Mouse (Mus musculus): Measurements from ENCODE around the gene Hs3st5. TPM values are rescaled to one million over a fixed set of nuclear protein-coding genes. Genes with fewer than 3 reads are reported as not detected.

Hs3st5 gene
- polyA plus RNA-seq, 1 experiment, result not detected

DNA sequence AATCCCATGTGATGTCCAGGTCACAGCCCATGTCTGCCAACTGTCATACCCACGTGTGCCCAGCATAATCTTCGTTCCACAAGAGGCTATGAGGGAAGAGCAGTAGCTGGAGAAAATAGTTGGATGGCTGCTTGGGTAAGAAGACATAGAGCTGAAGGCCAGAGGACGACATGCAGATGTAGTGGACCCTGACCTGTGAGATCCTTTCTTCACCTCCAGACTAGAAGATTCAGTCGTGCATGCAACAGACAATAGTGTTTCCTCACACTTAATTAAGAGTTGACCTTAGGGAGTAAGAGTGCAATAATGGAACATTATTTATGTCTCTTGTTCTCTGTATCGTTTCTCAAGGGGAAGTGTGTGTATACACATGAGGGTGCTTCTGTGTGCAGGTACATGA, 300.4 kb downstream of the Hs3st5 start:
- no peaks in the 10 kb centered on the region for H3K4me1 ChIP-seq (ENCODE audit: control insufficient read depth, insufficient read depth, low read length)
- WGBS, result 74% methylated on average over 5 of the region's 5 CpGs
- no peak overlapping the region for H3K27ac ChIP-seq (ENCODE audit: insufficient read depth, low read depth, low read length)
- H3K4me3 ChIP-seq (ENCODE audit: insufficient read depth, low read depth, low read length), result no peak overlapping the region
- no peak for TF ChIP-seq CTCF (IDR thresholded peaks at IDR 0.05; ENCODE audit: insufficient read depth, low read depth, low read length)
- no peak for TF ChIP-seq POLR2A (IDR thresholded peaks at IDR 0.05; ENCODE audit: insufficient read depth, low read depth, low read length)

DNA sequence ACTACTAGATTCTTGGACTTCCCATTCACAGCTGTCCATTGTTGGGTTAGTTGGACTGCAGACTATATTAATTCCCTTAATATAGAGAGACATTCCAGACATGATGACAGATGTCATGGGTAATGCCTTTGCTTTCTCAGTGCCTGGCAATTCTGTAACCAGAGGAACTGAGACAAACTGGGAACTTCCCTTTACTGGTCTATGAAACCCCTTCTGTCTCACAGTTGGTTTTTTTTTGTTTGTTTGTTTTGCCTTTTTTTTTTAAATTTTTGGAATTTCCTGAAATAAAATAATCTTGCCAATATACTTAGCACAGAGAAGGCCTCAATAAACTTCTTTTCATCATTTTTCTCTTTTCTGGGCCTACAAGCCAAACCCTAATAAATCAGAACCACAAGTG, 312.3 kb downstream of the Hs3st5 start:
- TF ChIP-seq CTCF (IDR thresholded peaks at IDR 0.05; ENCODE audit: insufficient read depth, low read depth, low read length) (no peak), POLR2A (IDR thresholded peaks at IDR 0.05; ENCODE audit: insufficient read depth, low read depth, low read length) (no peak)
- Histone ChIP-seq H3K4me3 (ENCODE audit: insufficient read depth, low read depth, low read length) (no peak overlapping the region), H3K4me1 (ENCODE audit: control insufficient read depth, insufficient read depth, low read length) (no peaks in the 10 kb centered on the region), H3K27ac (ENCODE audit: insufficient read depth, low read depth, low read length) (no peak overlapping the region)

DNA sequence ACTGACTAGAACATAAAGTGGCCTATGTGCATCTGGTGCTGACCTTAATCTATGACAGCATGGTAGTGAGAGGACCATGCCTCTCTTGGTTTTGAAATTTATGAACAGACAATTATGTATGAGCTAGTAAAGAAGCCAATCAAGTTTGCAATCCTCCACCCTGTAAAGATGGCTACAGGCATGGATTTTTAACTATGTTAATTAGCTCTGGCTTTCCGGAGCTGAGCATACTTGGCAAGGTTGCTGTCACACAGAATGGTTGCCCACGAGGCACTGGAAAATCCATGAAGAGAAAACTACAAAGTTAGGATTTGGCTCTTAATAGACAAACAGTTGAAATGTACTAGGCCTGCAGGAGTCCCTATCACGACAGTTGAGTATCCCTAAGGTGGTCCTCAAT, 322.5 kb downstream of the Hs3st5 start:
- H3K4me1 ChIP-seq (ENCODE audit: control insufficient read depth, insufficient read depth, low read length), result no peaks in the 10 kb centered on the region
- H3K4me3 ChIP-seq (ENCODE audit: insufficient read depth, low read depth, low read length), result no peak overlapping the region
- WGBS, result 34% methylated on average over 3 of the region's 3 CpGs
- TF ChIP-seq POLR2A (IDR thresholded peaks at IDR 0.05; ENCODE audit: insufficient read depth, low read depth, low read length), result no peak
- no peak for TF ChIP-seq CTCF (IDR thresholded peaks at IDR 0.05; ENCODE audit: insufficient read depth, low read depth, low read length)
- no peak overlapping the region for H3K27ac ChIP-seq (ENCODE audit: insufficient read depth, low read depth, low read length)

DNA sequence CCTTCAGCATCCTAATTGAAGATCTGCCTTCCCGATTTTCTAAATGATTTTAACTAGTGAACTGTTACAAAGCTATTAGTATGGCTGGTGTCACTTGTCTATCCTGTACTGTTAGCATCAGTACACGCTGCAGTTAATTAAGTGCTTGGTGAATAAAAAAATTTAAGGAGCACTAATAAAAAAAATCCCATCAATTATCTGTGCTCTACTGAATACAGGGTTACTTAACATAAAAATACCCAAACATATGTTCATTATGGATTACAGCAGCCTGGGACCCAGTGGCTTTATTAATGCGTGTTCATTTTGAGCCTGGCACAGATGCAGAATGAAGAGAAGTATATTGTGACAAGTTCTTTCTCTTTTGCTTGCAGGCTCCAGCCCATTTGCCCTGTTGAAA, 325.6 kb downstream of the Hs3st5 start:
- TF ChIP-seq POLR2A (IDR thresholded peaks at IDR 0.05; ENCODE audit: insufficient read depth, low read depth, low read length) (no peak), CTCF (IDR thresholded peaks at IDR 0.05; ENCODE audit: insufficient read depth, low read depth, low read length) (no peak)
- Histone ChIP-seq H3K4me1 (ENCODE audit: control insufficient read depth, insufficient read depth, low read length) (no peaks in the 10 kb centered on the region), H3K4me3 (ENCODE audit: insufficient read depth, low read depth, low read length) (no peak overlapping the region), H3K27ac (ENCODE audit: insufficient read depth, low read depth, low read length) (no peak overlapping the region)
- 52% methylated on average over 3 of the region's 3 CpGs for WGBS

DNA sequence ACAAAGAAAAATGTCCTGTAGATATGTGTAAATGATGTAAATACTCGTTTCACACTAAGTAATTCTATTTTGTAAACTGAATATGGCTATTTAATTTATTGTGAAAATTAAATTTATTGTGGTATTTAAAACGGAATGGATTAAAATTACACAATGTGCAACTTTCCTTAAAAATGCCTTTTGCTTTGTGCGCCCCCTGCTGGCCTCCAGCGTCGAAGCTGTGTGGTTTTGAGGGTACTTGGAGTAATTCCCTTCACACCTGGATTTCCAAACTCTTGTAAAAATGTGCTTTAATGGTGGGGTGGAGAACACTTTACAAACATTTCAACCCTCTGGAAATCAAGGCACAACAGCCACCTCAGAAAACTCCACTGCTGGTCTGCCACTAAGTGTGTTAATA, 327.6 kb downstream of the Hs3st5 start:
- no peaks in the 10 kb centered on the region for H3K4me1 ChIP-seq (ENCODE audit: control insufficient read depth, insufficient read depth, low read length)
- H3K27ac ChIP-seq (ENCODE audit: insufficient read depth, low read depth, low read length), result no peak overlapping the region
- WGBS, result 16% methylated on average over 5 of the region's 5 CpGs
- TF ChIP-seq CTCF (IDR thresholded peaks at IDR 0.05; ENCODE audit: insufficient read depth, low read depth, low read length), result no peak
- TF ChIP-seq POLR2A (IDR thresholded peaks at IDR 0.05; ENCODE audit: insufficient read depth, low read depth, low read length), result no peak
- H3K4me3 ChIP-seq (ENCODE audit: insufficient read depth, low read depth, low read length), result no peak overlapping the region

DNA sequence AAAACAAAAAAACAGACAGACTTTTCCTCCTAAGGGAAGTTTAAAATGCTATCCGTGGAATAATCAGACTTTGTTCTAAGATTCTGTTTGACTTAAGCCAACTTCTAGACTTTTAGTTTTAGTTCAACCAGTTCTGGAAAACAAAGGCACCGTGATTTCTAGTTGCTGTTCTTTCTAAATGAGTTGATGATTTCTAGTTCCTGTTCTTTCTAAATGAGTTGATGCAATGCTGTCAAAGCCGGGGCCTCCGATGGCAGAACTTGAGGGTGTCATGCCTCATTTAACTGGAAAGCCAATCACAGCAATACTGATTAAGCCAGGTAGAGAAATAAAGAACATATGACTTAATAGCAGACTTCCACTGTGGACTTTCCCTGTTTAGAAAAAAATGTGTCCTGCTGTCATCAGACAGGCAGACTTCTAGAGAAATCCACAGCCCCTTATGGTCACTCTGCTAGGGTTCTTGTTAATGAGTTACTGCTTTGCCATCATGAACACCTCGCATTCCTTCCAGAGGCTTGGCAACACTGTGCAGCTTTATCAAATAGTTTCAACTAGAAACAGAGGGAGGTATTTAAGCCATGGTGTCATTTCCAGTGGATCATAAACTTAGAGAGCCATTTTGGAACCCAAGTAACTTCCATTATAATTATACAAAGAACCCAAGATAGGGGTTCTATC, 329.4 kb downstream of the Hs3st5 start:
- no peak overlapping the region for H3K27ac ChIP-seq (ENCODE audit: insufficient read depth, low read depth, low read length)
- WGBS, result 71% methylated on average over 5 of the region's 5 CpGs
- no peak overlapping the region for H3K4me3 ChIP-seq (ENCODE audit: insufficient read depth, low read depth, low read length)
- TF ChIP-seq POLR2A (IDR thresholded peaks at IDR 0.05; ENCODE audit: insufficient read depth, low read depth, low read length), result no peak
- TF ChIP-seq CTCF (IDR thresholded peaks at IDR 0.05; ENCODE audit: insufficient read depth, low read depth, low read length), result no peak
- no peaks in the 10 kb centered on the region for H3K4me1 ChIP-seq (ENCODE audit: control insufficient read depth, insufficient read depth, low read length)

DNA sequence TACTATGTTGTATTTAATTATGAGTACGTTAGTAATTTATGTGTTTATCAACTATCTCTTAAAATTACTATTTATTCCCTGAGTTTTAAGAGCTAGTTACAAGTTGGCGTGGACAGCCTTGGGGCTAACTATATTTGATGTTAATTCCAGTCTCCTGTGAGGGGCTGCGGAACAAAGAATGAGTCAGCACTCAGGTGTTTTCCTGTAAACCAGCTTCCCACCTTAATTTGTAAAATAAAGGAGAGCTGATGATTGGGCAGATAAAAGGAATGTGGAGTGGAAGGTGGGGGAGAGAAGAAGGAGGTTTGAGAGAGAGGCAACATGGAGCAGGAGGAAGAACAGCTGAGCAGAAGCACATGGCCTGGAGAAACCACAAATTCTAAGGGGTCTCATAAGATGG, 343.6 kb downstream of the Hs3st5 start:
- Histone ChIP-seq H3K4me3 (ENCODE audit: insufficient read depth, low read depth, low read length) (no peak overlapping the region), H3K4me1 (ENCODE audit: control insufficient read depth, insufficient read depth, low read length) (no peaks in the 10 kb centered on the region), H3K27ac (ENCODE audit: insufficient read depth, low read depth, low read length) (no peak overlapping the region)
- WGBS, result 86% methylated on average over 3 of the region's 3 CpGs
- TF ChIP-seq POLR2A (IDR thresholded peaks at IDR 0.05; ENCODE audit: insufficient read depth, low read depth, low read length) (no peak), CTCF (IDR thresholded peaks at IDR 0.05; ENCODE audit: insufficient read depth, low read depth, low read length) (no peak)

DNA sequence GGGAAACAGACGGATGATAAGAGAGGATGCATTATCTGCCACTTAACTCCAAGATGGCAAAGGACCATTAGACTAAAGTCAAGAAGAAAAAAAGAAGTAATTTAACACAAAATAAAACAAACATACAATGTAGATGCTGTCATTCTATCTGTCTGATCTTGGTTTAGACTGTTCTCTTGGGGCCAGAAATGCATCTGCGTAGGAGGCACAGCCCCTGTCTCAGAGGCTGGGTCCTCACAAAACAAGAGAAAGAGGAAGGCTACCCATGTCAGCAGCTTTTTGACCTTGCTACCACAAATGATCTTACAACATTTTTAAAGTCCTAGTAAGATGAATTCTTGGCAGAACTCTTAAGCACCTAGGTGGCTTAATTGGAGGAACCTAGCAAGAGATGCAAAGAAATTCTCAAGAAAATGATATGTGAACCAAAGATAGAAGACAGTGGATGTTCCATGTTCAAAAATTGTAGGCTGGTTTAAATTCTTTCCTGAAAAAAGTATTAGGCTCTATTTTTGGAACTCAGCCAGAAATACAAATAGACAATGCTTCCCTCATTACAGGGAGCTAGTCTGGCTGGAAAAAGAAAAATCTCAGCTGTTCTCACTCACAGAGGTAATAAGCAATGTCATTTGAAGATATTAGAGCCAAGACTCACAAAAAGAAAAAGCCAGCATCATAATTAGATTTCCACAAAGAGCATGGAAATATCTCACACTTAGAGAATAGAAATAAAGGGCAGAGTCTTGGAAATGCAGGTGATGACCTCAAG, 355.7 kb downstream of the Hs3st5 start:
- 92% methylated on average over 2 of the region's 2 CpGs for WGBS
- Histone ChIP-seq H3K4me3 (ENCODE audit: insufficient read depth, low read depth, low read length) (no peak overlapping the region), H3K4me1 (ENCODE audit: control insufficient read depth, insufficient read depth, low read length) (no peaks in the 10 kb centered on the region), H3K27ac (ENCODE audit: insufficient read depth, low read depth, low read length) (no peak overlapping the region)
- no peak for TF ChIP-seq POLR2A (IDR thresholded peaks at IDR 0.05; ENCODE audit: insufficient read depth, low read depth, low read length)
- TF ChIP-seq CTCF (IDR thresholded peaks at IDR 0.05; ENCODE audit: insufficient read depth, low read depth, low read length), result no peak
